Mouse (Mus musculus): ENCODE data around the gene Traf3ip2.

Traf3ip2 gene

DNA sequence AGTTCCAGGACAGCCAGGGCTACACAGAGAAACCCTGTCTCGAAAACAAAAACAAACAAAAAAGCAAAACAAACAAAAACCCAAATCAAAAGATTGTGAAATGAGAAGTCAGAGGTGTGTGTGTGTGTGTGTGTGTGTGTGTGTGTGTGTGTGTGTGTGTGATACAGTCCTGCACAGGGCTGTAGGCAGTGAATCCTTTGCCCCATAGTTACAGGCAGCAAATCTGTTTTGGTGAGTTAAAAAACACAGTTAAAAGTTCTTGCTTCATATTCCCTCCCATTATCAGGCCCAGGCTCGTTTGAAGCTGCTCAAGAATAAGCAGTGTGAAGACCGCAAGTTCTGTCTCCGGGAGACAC is at the start of gene Traf3ip2:
TSS of gene Traf3ip2 (plus strand) at position 302 of the 356 bp plus-strand sequence.
- no peak for DNase-seq

GRCm38 (mm10) chr10:39563552-39564223 is 49.0 kb upstream of the Traf3ip2 start:
- DNase-seq: no peak

DNA sequence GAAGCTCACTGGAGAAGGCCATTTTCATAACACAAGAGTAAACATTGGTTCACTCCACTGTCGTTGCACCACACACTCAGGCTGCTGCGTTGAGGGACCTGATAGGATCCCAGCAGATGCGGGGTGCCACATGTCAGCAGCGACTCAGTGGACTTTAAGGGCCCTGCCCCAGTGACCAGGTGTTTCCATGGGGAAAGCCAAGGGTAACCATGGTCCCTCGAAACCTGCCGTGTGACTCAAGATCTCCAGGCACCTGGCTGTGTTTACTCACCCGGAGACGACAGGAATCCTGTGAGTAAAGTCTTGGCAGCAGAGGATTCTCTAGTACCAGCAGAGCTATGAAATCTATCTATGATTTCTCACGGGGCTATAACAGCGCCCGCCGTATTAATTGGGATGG is 45.8 kb upstream of the Traf3ip2 start:
- no peak for DNase-seq

GRCm38 (mm10) chr10:39568991-39569390 is 43.7 kb upstream of the Traf3ip2 start:
- DNase-seq: no peak

GRCm38 (mm10) chr10:39571011-39571410 is 41.7 kb upstream of the Traf3ip2 start:
- DNase-seq: no peak

DNA sequence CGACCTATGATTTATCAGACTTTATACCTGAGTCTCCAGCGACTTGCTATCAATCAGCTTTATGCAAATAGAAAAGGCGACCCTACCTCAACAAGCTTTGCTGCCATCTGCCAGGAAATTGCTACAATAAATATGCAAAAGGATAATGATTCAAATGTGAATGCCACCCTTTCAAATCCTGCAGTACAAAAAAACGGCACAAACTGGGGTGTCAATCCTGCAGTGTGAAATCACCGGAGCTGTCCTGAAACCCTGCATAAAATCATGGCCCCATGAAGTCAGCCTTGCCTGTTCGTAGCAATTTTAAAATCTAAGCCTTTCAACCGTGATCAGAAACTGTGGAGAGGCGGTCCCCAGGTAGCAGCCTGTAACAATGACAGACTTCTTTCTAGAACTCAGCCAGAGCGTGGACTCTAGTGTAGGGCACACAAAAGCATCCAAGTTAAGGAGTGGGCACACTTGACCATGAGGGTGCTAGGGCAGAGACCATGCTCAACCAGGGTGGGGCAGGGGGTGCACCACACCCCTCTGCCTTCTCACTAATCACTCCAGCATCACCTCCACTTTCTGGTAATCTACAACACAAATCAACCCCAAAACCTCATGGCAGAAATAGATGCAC is 40.6 kb upstream of the Traf3ip2 start:
- DNase-seq: no peak

- DNase-seq: peak; percentile 54
Measured at GRCm38 (mm10) chr10:39572672-39573051, 40.1 kb upstream of the Traf3ip2 start.

DNA sequence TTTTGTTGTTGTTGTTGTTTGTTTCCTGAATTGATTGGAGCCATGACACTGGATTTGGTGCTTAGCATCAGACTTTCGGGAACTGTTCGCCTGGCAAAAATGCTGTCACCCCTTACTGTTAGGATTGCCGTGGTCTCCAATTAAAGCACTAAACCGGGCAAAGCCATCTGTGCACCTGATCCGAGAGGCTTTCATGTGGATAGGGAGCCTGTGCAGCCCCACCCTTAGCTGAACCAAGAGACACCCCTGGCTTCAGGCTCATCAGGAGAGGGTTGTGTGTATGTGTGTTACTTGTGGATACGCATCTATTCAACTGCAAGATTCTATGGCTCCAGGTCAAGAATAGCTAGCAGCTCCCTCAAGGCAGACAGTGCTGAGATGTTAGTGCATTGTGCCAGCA is 36.3 kb upstream of the Traf3ip2 start:
- no peak for DNase-seq

GRCm38 (mm10) chr10:39580477-39580876 is 32.3 kb upstream of the Traf3ip2 start:
- DNase-seq: no peak

- DNase-seq: no peak
Measured at GRCm38 (mm10) chr10:39582385-39582784, 30.3 kb upstream of the Traf3ip2 start.

DNA sequence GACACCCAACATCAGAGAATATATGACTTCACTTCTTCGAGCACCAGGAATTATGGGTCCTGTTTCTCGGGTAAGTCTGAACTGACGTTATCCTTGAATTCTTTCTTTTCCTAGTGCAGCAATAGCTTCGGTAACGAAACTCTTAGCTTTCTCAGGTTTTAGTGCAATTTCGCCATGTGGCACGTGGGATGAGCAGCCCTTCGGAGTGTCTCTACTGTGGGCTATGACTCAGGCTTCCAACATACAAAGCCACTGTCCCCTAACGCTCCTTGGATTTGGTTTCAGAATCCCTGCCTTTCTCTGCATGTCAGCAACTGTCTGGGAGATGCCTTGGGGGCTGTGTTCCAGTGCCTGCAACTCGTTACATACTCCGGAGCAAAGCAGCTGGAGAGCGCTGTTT is 29.0 kb upstream of the Traf3ip2 start:
- DNase-seq: no peak

DNA sequence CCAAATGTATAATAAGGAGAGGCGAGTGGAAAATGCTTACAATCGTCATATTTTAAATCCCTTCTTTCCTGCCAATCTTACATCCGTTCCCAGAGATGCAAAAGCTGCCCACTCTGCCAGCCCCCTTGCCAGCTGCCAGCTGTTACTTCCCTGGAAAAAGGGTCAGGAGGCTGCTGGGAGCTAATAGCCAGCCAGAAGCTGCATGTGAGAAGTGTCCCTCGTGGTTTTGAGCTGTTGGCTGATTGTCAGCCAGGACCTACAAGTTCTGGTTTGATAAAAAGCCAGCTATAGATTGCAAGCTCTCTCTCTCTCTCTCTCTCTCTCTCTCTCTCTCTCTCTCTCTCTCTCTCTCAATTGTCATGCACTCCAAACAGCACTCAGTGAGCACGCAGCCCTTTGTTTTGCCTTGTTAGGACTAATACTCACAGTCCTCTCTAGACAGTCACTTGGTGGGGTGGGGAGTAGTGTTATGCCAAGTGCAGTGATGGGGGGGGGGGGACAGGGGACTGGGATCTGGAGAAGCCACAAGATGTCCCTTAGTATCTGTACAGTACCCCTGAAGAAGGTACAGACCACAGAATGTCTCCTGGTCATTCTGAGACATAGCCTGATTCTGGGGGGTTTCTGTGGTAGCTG is 25.3 kb upstream of the Traf3ip2 start:
- DNase-seq: no peak

DNA sequence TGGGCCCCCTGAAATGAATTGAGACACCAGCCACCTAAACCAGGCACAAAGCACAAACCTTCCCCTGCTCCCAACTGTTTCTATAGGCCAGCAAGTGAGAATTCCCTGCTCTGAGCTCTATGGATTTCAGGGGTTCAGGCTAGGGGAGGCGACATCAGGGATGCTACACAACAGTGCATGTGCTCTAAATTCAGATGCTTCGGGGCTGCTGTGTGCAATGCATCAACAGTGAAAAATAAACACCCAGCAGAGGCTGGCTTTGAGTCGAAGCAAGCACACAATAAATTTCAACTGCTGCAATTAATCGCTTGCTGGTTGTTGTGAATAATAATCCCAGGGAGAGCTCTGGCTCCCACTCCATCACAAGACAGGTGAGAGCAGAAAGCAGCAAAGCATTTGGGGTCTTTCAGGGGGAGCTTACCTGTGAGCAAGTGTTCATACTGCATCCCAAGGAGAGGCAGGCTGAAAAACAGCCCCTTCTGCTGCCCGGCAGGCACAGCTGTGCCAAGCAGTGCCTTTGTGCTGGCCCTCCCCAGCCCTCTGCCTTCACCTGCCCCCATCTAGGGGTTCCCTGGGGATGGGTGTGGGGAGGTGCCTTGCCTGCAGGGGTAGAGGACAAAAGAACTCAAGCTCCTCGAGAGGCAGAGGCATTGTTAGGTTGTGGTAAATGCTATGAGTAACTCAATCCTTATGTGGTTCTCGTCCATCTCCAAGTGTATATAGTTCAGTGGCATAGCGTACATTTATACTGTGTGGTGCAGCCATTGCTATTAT is 24.6 kb upstream of the Traf3ip2 start:
- no peak for DNase-seq

DNA sequence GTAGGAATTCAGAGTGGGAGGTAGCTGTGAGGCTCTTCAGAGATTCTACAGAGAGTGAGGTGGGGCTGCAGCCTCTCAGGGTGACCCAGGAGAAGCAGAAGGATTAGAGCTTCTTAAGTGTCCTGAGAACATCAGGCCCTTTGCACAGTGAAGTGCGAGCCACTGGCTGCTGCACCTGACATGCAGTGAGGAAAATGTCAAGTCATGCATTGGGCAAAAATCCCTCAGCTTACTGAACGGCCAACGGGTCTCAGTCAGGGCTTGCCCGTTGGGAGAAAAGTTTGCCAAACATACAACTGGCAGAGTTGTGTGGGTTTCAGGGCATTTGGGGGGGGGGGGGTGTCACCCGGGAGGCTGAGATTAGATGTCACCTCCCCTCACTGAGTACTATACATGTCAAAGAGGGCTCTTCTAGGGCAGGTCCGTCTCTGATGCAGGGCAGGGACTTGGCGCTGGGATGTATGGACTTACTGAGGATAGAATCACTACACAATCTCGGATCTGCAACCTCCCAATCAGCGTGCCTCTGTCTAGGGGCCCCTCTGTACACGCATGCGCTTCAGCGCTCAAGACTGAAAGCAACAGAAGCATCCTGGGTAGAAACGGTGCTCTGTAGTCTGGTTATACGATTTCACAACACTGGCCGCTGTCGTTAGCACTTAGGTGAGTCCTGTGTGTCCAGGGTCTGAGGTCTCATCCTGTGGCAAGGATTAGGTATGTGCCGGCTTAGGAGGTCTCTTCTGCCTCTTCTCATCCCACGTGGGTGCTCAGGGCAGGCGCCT is 22.8 kb upstream of the Traf3ip2 start:
- DNase-seq: no peak

DNA sequence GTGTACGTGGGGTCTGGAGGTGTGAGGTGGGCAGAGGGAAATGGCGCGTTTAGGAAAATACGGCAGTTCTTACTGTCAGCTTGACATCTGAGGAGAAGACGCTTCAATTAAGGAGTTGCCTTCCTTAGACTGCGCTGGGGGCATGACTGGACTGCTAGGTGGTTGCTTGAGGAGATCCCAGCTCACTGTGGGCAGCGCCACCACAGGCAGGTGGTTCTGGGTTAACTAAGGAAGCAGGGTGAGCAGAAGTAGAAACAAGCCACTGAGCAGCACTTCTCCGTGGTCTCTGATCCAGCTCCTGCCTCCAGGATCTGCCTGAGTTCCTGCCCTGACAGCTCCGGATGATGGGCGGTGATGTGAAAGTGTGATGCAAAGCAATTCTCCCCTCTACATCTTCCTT is 22.1 kb upstream of the Traf3ip2 start:
- DNase-seq: no peak

DNA sequence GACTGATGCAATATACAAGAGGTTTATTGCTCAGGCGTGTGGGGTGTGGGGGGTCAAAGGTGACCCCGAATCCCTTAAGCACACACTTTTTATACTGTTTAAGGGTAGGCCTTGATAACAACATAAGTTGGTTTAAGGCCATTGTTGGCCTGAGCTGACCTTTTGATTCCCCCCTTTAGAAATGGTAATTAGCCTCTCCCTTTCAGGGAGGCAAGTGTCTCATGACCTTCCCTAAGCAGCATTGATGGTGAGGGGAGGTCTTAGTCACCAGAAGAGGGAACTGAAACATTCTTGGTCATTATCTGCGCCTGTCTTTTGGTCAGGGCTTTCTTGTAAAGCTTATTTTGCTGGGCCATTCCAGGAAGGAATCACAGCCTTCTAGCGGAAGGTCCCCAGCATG is 20.2 kb upstream of the Traf3ip2 start:
- DNase-seq: no peak

- no peak for DNase-seq
Measured at GRCm38 (mm10) chr10:39594716-39595115, 18.0 kb upstream of the Traf3ip2 start.

- DNase-seq: no peak
Measured at GRCm38 (mm10) chr10:39595862-39596261, 16.9 kb upstream of the Traf3ip2 start.

DNA sequence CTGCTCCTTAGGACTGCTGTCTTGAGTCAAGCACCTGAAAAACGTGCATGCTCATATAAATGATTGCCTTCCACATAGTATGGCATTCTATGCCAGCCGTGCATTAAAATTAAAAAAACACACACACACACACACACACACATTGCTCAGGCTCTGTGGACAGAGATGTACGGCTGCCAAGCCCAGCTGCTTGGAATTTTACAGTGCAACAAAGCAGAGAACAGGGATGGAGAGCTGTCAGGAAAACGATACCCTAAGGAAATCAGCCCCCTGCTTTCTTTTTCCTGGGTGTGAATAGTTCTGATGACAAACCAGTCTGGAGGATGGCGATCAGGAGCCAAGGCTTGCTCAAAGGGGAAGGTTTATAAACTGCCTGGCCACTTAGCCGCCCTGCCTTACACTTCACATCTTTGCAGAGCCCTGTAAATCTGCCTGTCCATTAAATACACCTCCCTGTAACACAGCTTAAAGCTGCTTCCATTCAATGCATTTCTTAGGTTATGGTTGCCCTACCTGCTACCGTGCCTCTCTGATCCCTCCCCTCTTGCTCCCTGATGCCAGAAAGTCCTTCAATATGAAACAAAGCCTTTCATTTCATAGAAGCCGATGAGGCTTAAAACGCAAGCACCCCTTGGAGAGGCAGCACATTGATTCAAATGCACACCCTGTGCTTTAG is 15.5 kb upstream of the Traf3ip2 start:
- no peak for DNase-seq

GRCm38 (mm10) chr10:39597792-39598183 is 14.9 kb upstream of the Traf3ip2 start:
- DNase-seq: no peak

- DNase-seq: no peak
Measured at GRCm38 (mm10) chr10:39599601-39600000, 13.1 kb upstream of the Traf3ip2 start.

GRCm38 (mm10) chr10:39600115-39600514 is 12.6 kb upstream of the Traf3ip2 start:
- no peak for DNase-seq
